Mouse (Mus musculus): ENCODE measurements around the gene Gtpbp8. TPM values are rescaled to one million over a fixed set of nuclear protein-coding genes. Genes with fewer than 3 reads are reported as not detected.

Gene Gtpbp8
- 25.1 and 26.3 TPM in 2 replicates for polyA plus RNA-seq (2015; fragmentation: Nextera tagmentation; extraction: Ambion mirVana)

DNA sequence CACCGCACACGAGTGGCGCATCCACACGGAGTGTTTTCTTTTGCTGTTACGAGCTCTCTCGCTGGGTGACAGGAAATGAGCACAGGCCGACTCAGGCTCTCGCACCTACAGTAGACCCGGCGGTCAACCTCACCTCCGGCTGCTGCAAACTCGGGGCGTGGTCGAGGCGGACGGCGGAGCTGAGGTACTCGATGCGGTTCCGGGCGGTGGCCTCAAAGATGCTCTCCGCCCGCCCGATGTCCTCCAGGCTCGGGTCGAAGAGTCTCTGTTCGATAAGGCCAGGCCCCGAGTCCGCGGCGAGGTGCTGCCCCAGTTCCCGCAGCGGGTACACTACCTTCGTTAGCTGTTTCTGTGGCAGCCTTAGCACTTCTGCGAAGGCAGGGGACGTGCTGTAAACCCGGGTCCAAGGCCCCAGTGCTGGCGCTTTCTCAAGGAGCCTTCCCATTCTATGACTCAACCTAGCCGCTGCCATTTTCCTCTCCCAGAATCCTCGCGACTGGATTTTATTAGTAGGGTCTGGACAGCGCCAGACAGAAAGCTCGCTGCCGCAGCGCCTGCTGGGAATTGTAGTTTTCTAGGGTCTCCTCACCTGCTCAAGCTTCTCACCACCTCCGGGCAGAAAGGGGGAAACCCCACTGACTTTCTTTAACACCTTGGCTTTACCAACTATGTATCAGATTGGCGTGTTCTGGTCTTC is at the start of gene Gtpbp8:
TSS of gene Gtpbp8 (minus strand) at position 498 of the 697 bp plus-strand sequence.
- H3K4me2 ChIP-seq (ENCODE audit: low read depth, low read length), result peak within 1 kb of the TSS; percentile 77
- H3K27ac ChIP-seq (ENCODE audit: low read length), result peak within 1 kb of the TSS; percentile 98
- H3K9ac ChIP-seq (ENCODE audit: low read length), result peak within 1 kb of the TSS; percentile 88
- H3K27me3 ChIP-seq (ENCODE audit: control insufficient read depth, insufficient read depth, low read length), result no peaks in the 10 kb centered on the region
- H3K9me3 ChIP-seq (replicated peaks; ENCODE audit: control insufficient read depth, low read length), result no peaks in the 10 kb centered on the region
- H3K4me1 ChIP-seq (ENCODE audit: control insufficient read depth, insufficient read depth, low read length), result peaks cover 3% of the 10 kb centered on the region
- peak within 1 kb of the TSS; percentile 76 for H3K4me3 ChIP-seq (replicated peaks; ENCODE audit: low read length)
- under 1% methylated on average over 47 of the region's 47 CpGs for WGBS
- H3K36me3 ChIP-seq (ENCODE audit: control insufficient read depth, insufficient read depth, low read length), result no peaks in the 10 kb centered on the region
- ATAC-seq (ENCODE audit: insufficient read depth, low FRiP score), result peak; percentile 95

GRCm38 (mm10) chr16:44794416-44794815 is 48.3 kb upstream of the Gtpbp8 start:
- no peak overlapping the region for H3K4me2 ChIP-seq (ENCODE audit: low read depth, low read length)
- H3K4me3 ChIP-seq (replicated peaks; ENCODE audit: low read length), result no peak overlapping the region
- H3K9ac ChIP-seq (ENCODE audit: low read length), result no peak overlapping the region
- H3K4me1 ChIP-seq (ENCODE audit: control insufficient read depth, insufficient read depth, low read length), result no peaks in the 10 kb centered on the region
- no peaks in the 10 kb centered on the region for H3K27me3 ChIP-seq (ENCODE audit: control insufficient read depth, insufficient read depth, low read length)
- H3K9me3 ChIP-seq (replicated peaks; ENCODE audit: control insufficient read depth, low read length), result no peaks in the 10 kb centered on the region
- no peak overlapping the region for H3K27ac ChIP-seq (ENCODE audit: low read length)
- H3K36me3 ChIP-seq (ENCODE audit: control insufficient read depth, insufficient read depth, low read length), result no peaks in the 10 kb centered on the region
- ATAC-seq (ENCODE audit: insufficient read depth, low FRiP score), result no peak

DNA sequence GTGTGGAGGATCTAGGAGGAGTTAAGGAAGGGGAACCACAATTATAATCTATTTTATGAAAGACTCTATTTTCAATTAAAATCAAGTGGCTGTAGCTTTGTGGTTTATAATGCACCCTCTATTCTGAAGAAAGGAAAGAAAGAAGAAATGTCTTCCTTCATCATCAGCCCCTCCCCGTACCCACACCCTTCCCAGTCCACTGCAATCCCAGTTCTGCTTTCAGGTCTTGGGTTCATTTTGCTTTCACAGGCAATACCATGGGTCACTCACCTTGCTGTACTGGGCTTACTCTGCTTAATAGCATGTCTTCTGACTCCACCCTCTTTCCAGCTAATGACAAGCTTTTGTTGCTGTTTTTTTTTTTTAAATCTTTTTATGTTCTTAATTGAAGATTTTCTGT is 40.8 kb upstream of the Gtpbp8 start:
- no peaks in the 10 kb centered on the region for H3K36me3 ChIP-seq (ENCODE audit: control insufficient read depth, insufficient read depth, low read length)
- H3K9ac ChIP-seq (ENCODE audit: low read length), result no peak overlapping the region
- no peaks in the 10 kb centered on the region for H3K4me1 ChIP-seq (ENCODE audit: control insufficient read depth, insufficient read depth, low read length)
- no peak overlapping the region for H3K4me3 ChIP-seq (replicated peaks; ENCODE audit: low read length)
- ATAC-seq (ENCODE audit: insufficient read depth, low FRiP score), result no peak
- H3K27ac ChIP-seq (ENCODE audit: low read length), result no peak overlapping the region
- no peaks in the 10 kb centered on the region for H3K27me3 ChIP-seq (ENCODE audit: control insufficient read depth, insufficient read depth, low read length)
- 84% methylated on average over 1 of the region's 1 CpGs for WGBS
- H3K9me3 ChIP-seq (replicated peaks; ENCODE audit: control insufficient read depth, low read length), result no peaks in the 10 kb centered on the region
- H3K4me2 ChIP-seq (ENCODE audit: low read depth, low read length), result no peak overlapping the region

- H3K9me3 ChIP-seq (replicated peaks; ENCODE audit: control insufficient read depth, low read length), result no peaks in the 10 kb centered on the region
- no peak for ATAC-seq (ENCODE audit: insufficient read depth, low FRiP score)
- no peak overlapping the region for H3K4me3 ChIP-seq (replicated peaks; ENCODE audit: low read length)
- H3K9ac ChIP-seq (ENCODE audit: low read length), result no peak overlapping the region
- H3K27ac ChIP-seq (ENCODE audit: low read length), result no peak overlapping the region
- H3K27me3 ChIP-seq (ENCODE audit: control insufficient read depth, insufficient read depth, low read length), result no peaks in the 10 kb centered on the region
- 69% methylated on average over 4 of the region's 4 CpGs for WGBS
- H3K4me1 ChIP-seq (ENCODE audit: control insufficient read depth, insufficient read depth, low read length), result no peaks in the 10 kb centered on the region
- no peak overlapping the region for H3K4me2 ChIP-seq (ENCODE audit: low read depth, low read length)
- H3K36me3 ChIP-seq (ENCODE audit: control insufficient read depth, insufficient read depth, low read length), result no peaks in the 10 kb centered on the region
Measured at GRCm38 (mm10) chr16:44780751-44781150, 34.6 kb upstream of the Gtpbp8 start.

DNA sequence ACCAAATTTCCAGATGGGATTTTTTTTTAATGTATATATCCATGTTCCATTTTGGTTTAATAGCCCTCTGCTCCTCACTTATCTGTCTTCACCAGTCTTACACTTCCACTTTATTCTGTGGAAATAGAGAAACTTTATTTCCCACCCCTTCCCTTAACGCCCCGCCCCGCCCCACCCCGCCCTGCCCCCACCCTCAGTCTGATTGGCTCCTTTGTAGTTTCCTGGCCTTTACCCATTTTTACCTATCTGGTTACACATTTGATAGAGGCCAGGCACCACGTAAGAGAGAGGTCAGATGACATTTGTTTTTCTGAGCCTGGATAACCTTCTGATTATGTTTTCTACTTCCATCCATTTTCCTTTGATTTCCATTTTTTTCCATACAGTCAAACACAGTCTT is 33.3 kb upstream of the Gtpbp8 start:
- H3K4me1 ChIP-seq (ENCODE audit: control insufficient read depth, insufficient read depth, low read length), result no peaks in the 10 kb centered on the region
- whole genome bisulfite sequencing, result 86% methylated on average over 5 of the region's 5 CpGs
- no peak overlapping the region for H3K9ac ChIP-seq (ENCODE audit: low read length)
- no peaks in the 10 kb centered on the region for H3K9me3 ChIP-seq (replicated peaks; ENCODE audit: control insufficient read depth, low read length)
- no peak for ATAC-seq (ENCODE audit: insufficient read depth, low FRiP score)
- H3K4me2 ChIP-seq (ENCODE audit: low read depth, low read length), result no peak overlapping the region
- H3K4me3 ChIP-seq (replicated peaks; ENCODE audit: low read length), result no peak overlapping the region
- H3K36me3 ChIP-seq (ENCODE audit: control insufficient read depth, insufficient read depth, low read length), result no peaks in the 10 kb centered on the region
- no peaks in the 10 kb centered on the region for H3K27me3 ChIP-seq (ENCODE audit: control insufficient read depth, insufficient read depth, low read length)
- no peak overlapping the region for H3K27ac ChIP-seq (ENCODE audit: low read length)

- Histone ChIP-seq H3K4me1 (ENCODE audit: control insufficient read depth, insufficient read depth, low read length) (no peaks in the 10 kb centered on the region), H3K9me3 (replicated peaks; ENCODE audit: control insufficient read depth, low read length) (no peaks in the 10 kb centered on the region), H3K27me3 (ENCODE audit: control insufficient read depth, insufficient read depth, low read length) (no peaks in the 10 kb centered on the region), H3K36me3 (ENCODE audit: control insufficient read depth, insufficient read depth, low read length) (no peaks in the 10 kb centered on the region), H3K4me2 (ENCODE audit: low read depth, low read length) (peak overlapping the region; percentile 43), H3K27ac (ENCODE audit: low read length) (no peak overlapping the region), H3K4me3 (replicated peaks; ENCODE audit: low read length) (peak overlapping the region; percentile 26), H3K9ac (ENCODE audit: low read length) (peak overlapping the region; percentile 38; the same call in 1 of the 2 replicates)
- 37% methylated on average over 17 of the region's 17 CpGs for WGBS
- peak; percentile 56; the same call in 1 of the 2 replicates for ATAC-seq (ENCODE audit: insufficient read depth, low FRiP score)
Measured at GRCm38 (mm10) chr16:44778538-44779147, 32.5 kb upstream of the Gtpbp8 start.

- no peak overlapping the region for H3K4me3 ChIP-seq (replicated peaks; ENCODE audit: low read length)
- 85% methylated on average over 6 of the region's 6 CpGs for WGBS
- H3K4me2 ChIP-seq (ENCODE audit: low read depth, low read length), result no peak overlapping the region
- no peak for ATAC-seq (ENCODE audit: insufficient read depth, low FRiP score)
- H3K36me3 ChIP-seq (ENCODE audit: control insufficient read depth, insufficient read depth, low read length), result no peaks in the 10 kb centered on the region
- no peak overlapping the region for H3K9ac ChIP-seq (ENCODE audit: low read length)
- no peaks in the 10 kb centered on the region for H3K27me3 ChIP-seq (ENCODE audit: control insufficient read depth, insufficient read depth, low read length)
- H3K4me1 ChIP-seq (ENCODE audit: control insufficient read depth, insufficient read depth, low read length), result no peaks in the 10 kb centered on the region
- H3K9me3 ChIP-seq (replicated peaks; ENCODE audit: control insufficient read depth, low read length), result no peaks in the 10 kb centered on the region
- H3K27ac ChIP-seq (ENCODE audit: low read length), result no peak overlapping the region
Measured at GRCm38 (mm10) chr16:44774201-44774600, 28.0 kb upstream of the Gtpbp8 start.

DNA sequence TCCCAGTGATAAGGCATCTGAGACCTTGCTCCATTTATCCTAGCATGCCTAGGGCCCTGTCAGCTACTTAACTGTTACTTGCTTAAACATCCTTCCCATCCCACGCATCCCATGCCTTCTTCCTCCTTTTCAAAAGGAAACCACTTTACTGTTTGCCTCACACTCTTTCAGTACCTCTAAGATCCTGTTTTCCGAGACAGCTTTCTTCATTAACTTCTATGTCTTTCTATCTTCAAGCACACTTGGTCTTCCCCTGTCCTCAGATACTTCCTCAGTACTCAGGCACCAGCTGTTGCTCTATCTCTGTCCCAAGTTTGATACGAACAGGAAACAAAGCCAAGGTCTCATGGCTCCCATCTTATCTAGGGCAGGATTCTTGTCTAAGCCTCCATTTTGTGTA is 27.5 kb upstream of the Gtpbp8 start:
- H3K27ac ChIP-seq (ENCODE audit: low read length), result no peak overlapping the region
- H3K4me2 ChIP-seq (ENCODE audit: low read depth, low read length), result no peak overlapping the region
- no peaks in the 10 kb centered on the region for H3K9me3 ChIP-seq (replicated peaks; ENCODE audit: control insufficient read depth, low read length)
- ATAC-seq (ENCODE audit: insufficient read depth, low FRiP score), result no peak
- H3K27me3 ChIP-seq (ENCODE audit: control insufficient read depth, insufficient read depth, low read length), result no peaks in the 10 kb centered on the region
- H3K4me3 ChIP-seq (replicated peaks; ENCODE audit: low read length), result no peak overlapping the region
- no peaks in the 10 kb centered on the region for H3K4me1 ChIP-seq (ENCODE audit: control insufficient read depth, insufficient read depth, low read length)
- no peaks in the 10 kb centered on the region for H3K36me3 ChIP-seq (ENCODE audit: control insufficient read depth, insufficient read depth, low read length)
- H3K9ac ChIP-seq (ENCODE audit: low read length), result no peak overlapping the region
- 79% methylated on average over 3 of the region's 3 CpGs for WGBS

DNA sequence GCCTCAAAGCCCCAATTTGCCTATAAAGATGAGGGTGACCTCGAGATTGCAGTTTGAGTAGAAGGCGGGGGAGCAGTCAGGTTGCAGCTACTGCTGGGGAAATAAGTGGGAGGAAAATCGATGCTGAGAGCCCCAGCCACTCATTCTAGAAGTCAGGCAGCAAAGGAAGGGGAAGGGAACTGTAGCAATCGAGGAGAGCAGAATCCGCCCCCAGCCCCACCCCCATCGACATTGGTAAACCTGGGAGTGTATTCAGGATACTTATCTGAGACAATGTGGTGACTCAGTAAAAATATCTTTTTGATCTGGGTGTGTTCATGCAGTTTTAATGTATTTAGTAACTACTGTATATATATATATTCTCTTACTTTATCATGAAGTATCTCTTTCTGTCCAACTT is 26.4 kb upstream of the Gtpbp8 start:
- Histone ChIP-seq H3K9ac (ENCODE audit: low read length) (no peak overlapping the region), H3K4me2 (ENCODE audit: low read depth, low read length) (no peak overlapping the region), H3K27ac (ENCODE audit: low read length) (no peak overlapping the region), H3K27me3 (ENCODE audit: control insufficient read depth, insufficient read depth, low read length) (no peaks in the 10 kb centered on the region), H3K36me3 (ENCODE audit: control insufficient read depth, insufficient read depth, low read length) (no peaks in the 10 kb centered on the region), H3K9me3 (replicated peaks; ENCODE audit: control insufficient read depth, low read length) (no peaks in the 10 kb centered on the region), H3K4me3 (replicated peaks; ENCODE audit: low read length) (no peak overlapping the region), H3K4me1 (ENCODE audit: control insufficient read depth, insufficient read depth, low read length) (no peaks in the 10 kb centered on the region)
- no peak for ATAC-seq (ENCODE audit: insufficient read depth, low FRiP score)
- 62% methylated on average over 6 of the region's 6 CpGs for WGBS
